Mouse (Mus musculus) mesoderm, embryonic 11.5 days (tissue): ENCODE results near the gene Mapkapk2.

Source experiments
- DNase-seq: peaks from one replicate; pipeline ENCODE4 v3.0.0-alpha.2; 2012; ENCODE audit warnings: low read depth, low spot score

Gene Mapkapk2

GRCm38 (mm10) chr1:131083609-131084008, 14.0 kb downstream of the Mapkapk2 start:
- peak; percentile 68 for DNase-seq

GRCm38 (mm10) chr1:131083122-131083521, 14.5 kb downstream of the Mapkapk2 start:
- no peak for DNase-seq

- DNase-seq, result no peak
Measured at GRCm38 (mm10) chr1:131080686-131081085, 16.9 kb downstream of the Mapkapk2 start.

GRCm38 (mm10) chr1:131079762-131080161, 17.9 kb downstream of the Mapkapk2 start:
- no peak for DNase-seq

GRCm38 (mm10) chr1:131078761-131079330, 18.8 kb downstream of the Mapkapk2 start:
- peak; percentile 62 for DNase-seq

- no peak for DNase-seq
Measured at GRCm38 (mm10) chr1:131075098-131075791, 22.4 kb downstream of the Mapkapk2 start.

GRCm38 (mm10) chr1:131074524-131074938, 23.1 kb downstream of the Mapkapk2 start:
- no peak for DNase-seq

- DNase-seq, result no peak
Measured at GRCm38 (mm10) chr1:131072376-131072990, 25.1 kb downstream of the Mapkapk2 start.

- no peak for DNase-seq
Measured at GRCm38 (mm10) chr1:131069010-131069409, 28.6 kb downstream of the Mapkapk2 start.

GRCm38 (mm10) chr1:131068011-131068727, 29.5 kb downstream of the Mapkapk2 start:
- DNase-seq, result no peak

- DNase-seq, result no peak
Measured at GRCm38 (mm10) chr1:131064202-131064601, 33.4 kb downstream of the Mapkapk2 start.

GRCm38 (mm10) chr1:131062821-131063220, 34.8 kb downstream of the Mapkapk2 start:
- DNase-seq, result no peak

GRCm38 (mm10) chr1:131061740-131062254, 35.8 kb downstream of the Mapkapk2 start:
- DNase-seq, result no peak

- peak; percentile 59 for DNase-seq
Measured at GRCm38 (mm10) chr1:131060290-131061253, 37.1 kb downstream of the Mapkapk2 start.

GRCm38 (mm10) chr1:131059841-131060240, 37.8 kb downstream of the Mapkapk2 start:
- DNase-seq, result no peak

GRCm38 (mm10) chr1:131059411-131059810, 38.2 kb downstream of the Mapkapk2 start:
- no peak for DNase-seq

- DNase-seq, result no peak
Measured at GRCm38 (mm10) chr1:131058431-131058830, 39.2 kb downstream of the Mapkapk2 start.

GRCm38 (mm10) chr1:131054251-131054650, 43.4 kb downstream of the Mapkapk2 start:
- no peak for DNase-seq

GRCm38 (mm10) chr1:131053656-131054055, 44.0 kb downstream of the Mapkapk2 start:
- DNase-seq, result no peak

GRCm38 (mm10) chr1:131053239-131053638, 44.4 kb downstream of the Mapkapk2 start:
- peak; percentile 88 for DNase-seq

GRCm38 (mm10) chr1:131051073-131051472, 46.6 kb downstream of the Mapkapk2 start:
- no peak for DNase-seq
